Mouse (Mus musculus) brain, embryonic 14.5 days (tissue): ENCODE measurements around the gene Hspa1a.

Experiments
- CTCF ChIP-seq: fragments of 200-500 bp; IDR thresholded peaks from 2 replicates; pipeline ENCODE4 v1.5.1; 2012; ENCODE audit warnings: inconsistent platforms, mild to moderate bottlenecking, moderate library complexity, borderline replicate concordance; ENCODE audit not compliant: insufficient read depth, insufficient read length; ENCODE audit errors: extremely low read depth
- POLR2A ChIP-seq: fragments of 200-500 bp; IDR thresholded peaks from 2 replicates; pipeline ENCODE4 v1.6.1; 2012; ENCODE audit warnings: mild to moderate bottlenecking, inconsistent platforms, borderline replicate concordance; ENCODE audit not compliant: poor library complexity, insufficient read depth, insufficient read length, severe bottlenecking; ENCODE audit errors: extremely low read depth

- TF ChIP-seq POLR2A (no peak), CTCF (no peak)
Observed at GRCm38 (mm10) chr17:34934031-34934430, 37.9 kb downstream of the Hspa1a start.
